Mouse (Mus musculus): ENCODE measurements around the gene Pcif1.

Pcif1 gene

DNA sequence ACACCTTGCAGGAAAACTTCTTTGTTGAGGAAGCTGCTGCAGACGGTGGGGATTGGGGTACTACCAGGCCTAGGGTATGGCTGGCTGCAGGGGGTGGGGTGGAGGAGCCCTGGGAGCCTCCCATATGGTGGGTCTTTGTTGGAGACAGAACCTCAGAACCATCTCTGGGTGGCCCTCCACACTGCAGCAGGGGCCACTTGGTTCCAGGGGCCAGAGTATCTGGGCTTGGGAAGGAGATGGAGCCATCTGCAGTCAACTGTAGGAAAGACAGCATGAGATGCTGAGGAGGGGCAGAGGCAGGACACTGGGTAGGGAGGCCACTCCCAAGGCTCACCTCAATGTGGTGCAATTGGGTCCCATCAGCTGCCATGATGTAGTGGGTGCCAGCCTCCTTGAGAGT, 15.5 kb downstream of the Pcif1 start:
- DNase-seq: no peak

DNA sequence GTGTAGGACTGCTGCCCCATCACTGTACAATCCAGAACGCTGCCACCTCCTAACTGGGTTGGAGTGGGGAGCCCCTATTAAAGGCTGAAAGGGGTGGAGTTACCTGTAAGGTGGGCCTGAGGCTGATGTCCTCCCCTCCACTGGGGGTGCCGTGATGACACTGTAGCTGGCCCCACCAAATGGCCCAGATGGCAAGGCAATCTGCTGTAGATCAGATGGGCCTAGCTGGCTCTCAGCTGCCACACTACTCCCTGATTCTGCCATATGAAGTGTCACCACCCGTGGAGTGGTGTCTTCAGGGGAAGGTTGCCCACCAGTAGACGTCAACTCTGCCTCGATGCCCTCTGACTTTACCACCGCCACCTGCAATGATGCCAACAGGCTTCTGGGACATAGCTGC, 16.8 kb downstream of the Pcif1 start:
- no peak for DNase-seq

DNA sequence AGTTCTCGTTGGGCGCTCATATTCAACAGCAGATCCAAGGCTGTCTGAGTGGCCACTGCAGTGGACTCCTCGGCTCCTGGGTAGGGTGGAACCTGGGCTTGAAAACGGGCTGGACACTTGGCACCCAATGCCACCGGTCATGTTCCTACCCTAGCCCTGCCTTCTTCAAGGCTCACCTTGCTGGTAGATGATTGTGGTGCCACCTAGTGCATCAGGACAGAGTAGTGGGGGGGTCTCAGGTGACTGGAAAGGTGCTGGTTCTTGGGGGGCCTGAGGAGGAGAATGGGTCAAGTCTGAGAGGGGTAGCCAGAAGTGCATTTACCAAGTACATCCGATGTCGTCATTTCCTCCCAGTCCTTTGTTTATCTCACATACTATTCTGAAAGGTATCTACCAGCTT, 18.9 kb downstream of the Pcif1 start:
- DNase-seq: no peak

DNA sequence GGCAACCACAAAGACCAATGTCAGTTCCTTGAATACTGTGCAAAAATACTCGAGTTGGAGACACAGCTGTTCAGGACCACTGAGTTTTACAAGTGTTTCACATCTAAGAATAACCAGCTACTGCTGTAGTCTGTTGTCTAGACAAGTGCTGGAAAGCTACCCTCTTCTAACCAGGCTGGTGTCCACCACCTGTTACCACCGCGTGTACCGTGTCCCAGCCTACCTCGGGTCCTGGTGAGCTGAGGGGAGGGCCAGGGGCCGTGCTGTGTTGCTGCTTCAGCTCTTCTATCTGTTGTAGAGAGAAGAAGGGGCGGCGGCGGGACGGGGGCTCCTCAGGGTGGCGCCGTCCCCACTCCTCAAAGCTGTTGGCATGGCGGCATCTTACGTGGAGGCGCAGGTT, 19.9 kb downstream of the Pcif1 start:
- no peak for DNase-seq

DNA sequence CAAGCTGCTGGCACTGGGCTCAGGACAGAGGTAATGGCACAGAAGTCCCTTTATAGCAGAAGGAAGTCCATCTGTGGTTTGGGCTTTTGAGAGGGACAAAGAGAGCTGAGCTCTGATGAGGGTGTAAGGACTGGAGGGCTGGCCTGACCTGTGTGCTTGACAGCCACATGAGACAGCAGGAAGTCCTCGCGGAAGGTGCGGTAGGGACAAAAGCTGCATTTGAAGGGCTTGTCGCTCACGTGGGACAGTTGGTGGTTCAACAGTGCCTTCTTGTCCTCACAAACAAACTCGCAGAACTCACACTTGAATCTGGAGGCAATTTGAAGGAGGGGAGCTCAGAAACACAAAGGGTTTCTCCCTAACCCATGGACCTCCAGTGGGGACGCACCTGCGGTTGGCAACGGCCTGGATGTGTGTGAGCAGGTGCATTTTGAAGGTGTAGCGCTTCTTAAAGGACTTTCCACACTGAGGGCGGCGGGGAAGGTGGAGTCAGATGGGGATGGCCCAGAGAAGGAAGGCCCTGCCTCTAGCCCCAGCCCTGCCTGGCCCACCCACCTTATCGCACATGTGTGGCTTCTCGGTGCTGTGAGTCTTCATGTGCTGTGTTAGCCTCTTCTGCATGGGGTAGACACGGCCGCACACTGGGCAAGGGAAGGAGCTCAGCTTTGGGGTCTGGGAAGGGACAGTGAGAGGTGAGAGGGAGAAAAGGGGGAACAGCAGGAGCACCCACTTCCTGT, 20.8 kb downstream of the Pcif1 start:
- no peak for DNase-seq

DNA sequence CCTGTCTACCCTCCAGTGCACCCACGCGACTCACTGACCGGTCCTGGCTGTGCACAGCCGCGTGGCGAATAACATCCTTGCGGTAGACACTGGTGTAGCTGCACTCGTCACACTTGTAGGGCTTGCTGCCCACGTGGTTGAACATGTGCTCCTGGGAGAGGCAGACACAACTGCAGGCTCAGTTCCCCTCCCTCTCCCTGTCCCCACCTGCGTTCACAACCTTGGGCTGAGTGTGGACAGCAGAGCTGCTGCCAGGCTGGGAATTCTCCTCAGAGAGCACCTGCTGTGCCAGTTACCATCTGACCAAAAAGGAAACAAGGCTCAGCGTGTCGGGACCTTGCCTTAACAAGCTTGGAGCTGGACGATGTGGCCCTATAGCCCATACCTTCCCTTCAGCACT, 22.3 kb downstream of the Pcif1 start:
- DNase-seq: no peak

DNA sequence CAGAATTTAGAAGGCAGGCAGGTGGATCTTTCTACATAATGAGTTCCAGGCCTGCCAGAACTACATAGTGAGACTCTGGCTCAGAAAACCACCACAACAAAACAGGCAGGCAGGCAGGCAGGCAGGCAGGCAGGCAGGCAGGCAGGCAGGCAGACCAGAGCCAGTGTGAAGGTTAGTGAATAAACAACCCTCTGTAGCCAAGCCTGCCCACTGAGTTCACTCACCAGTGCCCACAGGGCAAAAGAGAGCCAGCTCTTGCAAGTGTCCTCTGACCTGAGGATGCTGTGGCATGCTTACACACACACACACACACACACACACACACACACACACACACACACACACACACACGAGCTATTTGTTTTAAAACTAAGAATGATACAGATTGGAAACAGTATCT, 24.4 kb downstream of the Pcif1 start:
- no peak for DNase-seq

DNA sequence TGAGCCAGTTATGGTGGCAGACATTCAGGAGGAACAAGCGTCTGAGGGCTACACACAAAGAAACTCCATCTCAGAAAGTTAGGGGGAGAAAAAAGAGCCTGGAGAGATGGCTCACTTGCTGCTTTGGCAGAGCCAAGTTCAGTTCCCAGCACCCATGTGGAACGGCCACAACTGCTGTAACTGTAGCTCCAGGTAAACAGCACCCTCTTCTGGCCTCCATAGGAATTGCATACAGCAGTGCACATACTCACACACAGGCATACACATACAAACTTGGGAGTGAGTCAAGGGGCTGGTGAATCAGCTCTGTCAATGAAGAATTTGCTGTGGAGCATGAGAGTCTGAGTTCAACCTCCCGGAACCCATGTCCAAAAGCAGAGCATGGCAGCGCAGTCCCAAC, 27.0 kb downstream of the Pcif1 start:
- no peak for DNase-seq

DNA sequence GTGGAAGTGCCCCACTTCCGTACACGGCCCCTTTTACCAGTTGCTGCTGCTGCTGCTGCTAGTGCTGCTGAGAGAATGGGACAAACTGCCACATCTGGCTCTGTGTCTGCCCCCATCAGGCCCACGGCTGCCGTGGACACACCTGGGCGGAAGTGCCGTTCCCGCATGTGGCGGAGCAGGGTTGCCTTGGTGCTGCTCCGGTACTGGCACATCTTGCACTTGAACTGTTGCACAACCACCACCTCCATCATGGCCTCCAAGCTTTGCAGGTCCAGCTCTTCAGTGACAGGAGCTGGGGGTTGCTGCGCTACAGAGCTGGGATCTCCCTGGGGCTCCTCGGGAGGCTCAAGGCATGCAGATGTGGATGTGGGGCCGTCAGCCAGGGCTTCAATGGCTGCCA, 28.4 kb downstream of the Pcif1 start:
- no peak for DNase-seq

DNA sequence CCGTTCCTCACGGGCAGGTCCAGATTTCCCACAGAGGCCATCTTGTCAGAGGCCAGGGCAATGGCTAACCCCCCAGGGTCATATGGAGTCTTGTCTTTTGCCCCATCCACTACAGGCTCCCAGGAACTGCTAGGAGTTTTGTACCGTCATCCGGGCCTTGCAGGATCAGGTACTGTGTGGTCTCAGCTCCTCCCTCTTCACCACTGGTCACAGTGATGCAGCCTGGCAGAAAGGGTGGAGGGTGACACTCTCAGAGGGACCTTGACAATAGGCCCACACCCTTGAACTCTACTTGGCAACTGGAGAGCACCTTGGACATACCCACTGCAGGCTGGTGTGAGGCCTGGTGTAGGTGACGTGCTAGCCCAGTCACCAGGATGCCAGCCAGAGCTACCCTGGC, 28.9 kb downstream of the Pcif1 start:
- no peak for DNase-seq

DNA sequence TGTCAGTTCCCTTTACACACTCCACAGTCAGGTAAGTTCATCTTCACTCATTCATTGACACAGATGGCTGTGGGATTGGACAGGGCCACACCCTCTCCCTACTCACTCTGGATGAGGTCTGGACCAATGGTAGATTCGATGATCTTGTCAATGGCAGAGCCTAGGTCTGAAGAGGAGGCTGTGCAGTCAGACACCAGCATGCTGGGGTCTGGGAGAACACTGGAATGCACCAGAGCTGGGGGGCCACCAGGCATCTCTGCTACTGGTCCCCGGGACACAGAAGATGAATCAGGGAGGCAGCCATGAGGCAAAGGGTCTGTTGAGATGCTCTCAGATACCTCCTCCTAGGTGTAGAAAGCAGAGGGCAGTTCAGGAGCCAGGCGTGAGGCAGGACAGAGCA, 30.0 kb downstream of the Pcif1 start:
- no peak for DNase-seq

DNA sequence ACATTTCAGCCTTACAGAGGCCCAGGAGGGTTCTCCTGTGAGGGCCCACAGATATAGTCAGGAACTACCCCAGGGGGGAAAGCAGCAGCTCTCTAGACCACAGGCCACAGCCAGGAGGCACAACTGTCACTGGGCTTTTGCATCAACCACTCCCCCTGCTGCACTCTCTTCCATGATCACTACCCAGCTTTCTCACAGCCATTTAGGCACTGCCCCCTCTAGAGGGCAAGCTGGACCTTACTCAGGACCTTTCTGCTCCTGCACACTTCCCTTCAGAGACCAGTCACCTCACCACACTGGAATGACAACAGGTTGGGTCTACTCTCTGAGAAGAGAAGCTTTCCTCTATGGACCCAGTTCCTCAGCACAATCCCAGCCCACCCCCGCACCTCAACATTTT, 30.4 kb downstream of the Pcif1 start:
- DNase-seq: no peak

DNA sequence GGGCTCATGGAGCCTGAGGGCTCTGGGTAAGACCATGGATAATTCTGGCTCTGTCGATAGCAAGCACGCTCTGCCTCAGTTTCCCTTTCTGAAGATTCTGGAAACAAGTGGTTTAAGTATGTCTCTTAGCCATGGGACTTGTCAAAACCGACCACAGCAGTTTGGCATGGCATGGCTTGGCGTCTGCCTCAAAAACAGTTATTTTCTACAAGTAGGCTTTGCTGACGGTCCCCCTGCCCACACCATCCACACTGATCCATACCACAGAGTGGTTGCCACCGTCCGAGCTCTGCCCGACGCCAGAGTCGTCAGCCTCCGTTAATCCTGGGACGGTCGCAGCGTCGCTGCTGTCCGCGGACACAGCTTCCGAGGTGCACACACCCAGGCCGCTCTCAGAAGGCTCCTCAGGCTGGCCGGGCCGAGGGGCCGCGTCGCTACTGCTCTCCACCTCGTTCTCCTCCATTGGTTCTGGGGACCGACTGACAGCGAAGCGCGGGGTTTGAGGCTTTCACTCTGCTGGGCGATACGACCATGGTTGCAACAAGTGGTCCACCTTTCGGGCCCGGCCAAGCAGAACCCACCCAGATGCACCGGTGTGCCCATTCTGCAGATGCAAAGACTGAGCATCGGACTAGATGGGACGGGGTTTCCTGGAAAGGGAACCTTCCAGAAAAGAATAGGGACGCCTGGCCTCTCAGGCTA, 31.4 kb downstream of the Pcif1 start:
- DNase-seq: no peak

DNA sequence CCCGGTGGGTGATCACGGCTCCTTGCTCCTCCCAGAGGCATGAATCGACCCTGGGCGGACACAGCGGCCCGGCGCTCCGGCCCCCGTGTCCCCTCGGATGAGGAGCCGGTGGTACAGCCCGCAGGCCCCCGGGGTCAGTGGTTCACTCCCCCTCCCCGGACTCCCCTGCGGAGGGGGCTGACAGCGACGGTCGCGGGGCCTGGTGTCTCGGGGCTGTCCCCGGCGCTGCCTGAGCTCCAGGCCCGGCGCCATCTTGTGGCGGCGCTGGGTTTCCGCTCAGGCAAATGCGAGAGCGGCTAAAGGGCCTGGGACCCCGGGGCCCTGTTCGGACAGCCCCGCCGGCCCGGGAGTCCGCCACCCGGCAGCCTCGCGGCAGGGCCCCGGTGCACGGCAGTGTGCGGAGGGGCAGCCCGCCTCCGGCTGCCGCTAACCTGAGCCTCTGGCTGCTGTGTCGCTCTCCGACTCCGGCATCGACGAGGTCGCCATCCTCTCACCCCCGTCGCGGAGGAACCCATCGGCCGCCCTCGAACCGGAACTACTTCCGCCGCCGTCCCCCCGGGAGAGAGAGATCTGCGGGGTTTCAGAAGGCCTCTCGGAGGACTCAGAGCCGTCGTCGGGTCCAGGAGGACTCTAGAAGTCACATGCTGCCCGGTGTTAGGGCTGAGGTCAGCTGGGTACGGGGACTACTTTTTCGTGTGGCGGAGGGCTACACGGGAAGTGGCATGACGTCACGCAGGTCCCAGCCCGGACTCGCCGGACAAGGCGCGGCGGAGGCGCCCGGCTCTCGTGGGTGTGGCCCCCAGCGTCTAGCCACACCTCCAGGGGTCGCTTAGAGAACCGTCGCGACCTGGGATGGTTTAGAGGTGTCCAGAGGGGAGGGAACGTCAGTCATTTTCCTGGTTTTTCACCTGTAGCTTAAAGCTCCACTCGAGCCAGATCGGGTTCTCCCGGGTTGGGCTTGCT, 32.3 kb downstream of the Pcif1 start, which contains the start of gene Zfp335:
Gene Zfp335 (minus strand): TSS at position 672 of the 963 bp plus-strand sequence.
- peak; percentile 96 for DNase-seq

DNA sequence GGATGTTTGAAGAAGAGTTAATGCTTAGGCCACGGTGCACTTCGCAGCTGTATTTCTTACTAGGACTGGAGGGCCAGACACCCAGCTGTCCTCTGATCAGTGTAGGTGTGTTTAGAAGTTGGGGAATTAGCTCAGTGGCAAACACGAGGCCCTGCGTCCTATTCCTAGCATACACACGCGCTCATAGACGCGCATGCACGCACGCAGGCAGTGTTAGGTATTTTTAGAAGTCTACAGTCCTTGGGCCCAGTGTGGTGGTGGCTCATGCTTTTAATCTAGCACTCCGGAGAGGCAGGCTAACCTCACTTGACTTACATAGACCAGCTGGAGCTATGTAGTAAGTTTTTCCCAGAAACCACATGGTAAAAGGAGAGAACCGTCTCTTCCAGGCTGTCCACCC, 33.0 kb downstream of the Pcif1 start:
- no peak for DNase-seq

DNA sequence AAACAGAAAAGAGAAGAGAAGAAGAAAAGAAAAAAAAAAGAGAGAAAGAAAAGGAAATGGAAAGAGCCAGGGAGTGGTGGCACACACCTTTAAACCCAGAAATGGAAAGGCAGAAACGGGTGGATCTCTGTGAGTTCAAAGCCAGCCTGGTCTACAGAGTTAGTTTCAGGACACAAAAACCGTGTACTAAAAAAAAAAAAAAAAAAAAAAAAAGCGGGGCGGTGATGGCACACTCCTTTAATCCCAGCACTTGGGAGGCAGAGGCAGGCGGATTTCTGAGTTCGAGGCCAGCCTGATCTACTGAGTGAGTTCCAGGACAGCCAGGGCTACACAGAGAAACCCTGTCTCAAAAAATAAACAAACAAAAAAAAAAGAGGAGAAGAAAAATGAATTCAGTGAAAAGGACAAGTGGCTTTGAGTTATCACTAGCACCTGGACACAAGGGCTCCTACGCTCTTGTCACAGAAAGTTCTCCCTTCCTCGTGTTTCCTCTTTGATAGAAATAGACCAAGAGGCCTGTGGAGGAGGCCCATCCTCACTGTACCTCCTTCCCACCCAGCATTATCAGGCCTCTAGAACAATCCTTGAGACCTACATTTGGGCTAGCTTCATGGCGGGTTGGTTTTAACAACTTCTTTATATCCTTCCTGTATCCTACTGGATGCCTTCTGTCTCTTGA, 33.8 kb downstream of the Pcif1 start:
- no peak for DNase-seq

DNA sequence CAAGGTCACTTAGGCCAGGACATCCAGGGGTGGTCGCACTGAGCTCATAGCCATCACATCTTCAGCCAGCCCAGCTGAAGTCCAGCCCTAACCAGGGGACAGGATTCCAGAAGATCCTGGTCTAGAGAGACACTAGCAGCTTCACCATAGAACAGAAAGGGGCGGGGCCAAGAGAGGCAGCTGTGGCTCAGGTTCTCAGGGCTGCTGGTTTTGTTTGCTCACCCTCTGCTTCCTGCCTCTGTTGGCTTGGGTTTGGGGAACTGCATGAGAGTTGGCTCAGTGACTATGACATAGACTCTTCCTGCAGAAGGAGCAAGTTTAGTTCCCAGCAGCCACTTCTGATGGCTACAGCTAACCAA, 34.3 kb downstream of the Pcif1 start:
- DNase-seq: no peak

DNA sequence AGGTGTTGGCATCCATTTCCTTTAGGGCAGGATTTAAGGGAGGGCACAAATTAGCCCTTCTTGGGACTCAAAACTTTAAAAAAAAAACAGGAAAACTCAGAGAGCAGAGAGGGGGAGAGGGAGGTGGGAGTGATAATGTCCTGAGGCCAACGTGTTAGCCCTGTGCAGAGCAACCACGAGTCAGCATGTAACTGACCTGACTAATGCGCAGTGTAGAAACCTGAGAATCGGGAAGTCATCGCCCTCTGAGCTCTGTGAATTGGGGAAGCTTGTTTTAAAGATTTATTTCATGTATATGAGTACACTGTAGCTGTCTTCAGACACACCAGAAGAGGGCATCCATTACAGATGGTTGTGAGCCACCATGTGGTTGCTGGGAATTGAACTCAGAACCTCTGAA, 37.7 kb downstream of the Pcif1 start:
- no peak for DNase-seq

DNA sequence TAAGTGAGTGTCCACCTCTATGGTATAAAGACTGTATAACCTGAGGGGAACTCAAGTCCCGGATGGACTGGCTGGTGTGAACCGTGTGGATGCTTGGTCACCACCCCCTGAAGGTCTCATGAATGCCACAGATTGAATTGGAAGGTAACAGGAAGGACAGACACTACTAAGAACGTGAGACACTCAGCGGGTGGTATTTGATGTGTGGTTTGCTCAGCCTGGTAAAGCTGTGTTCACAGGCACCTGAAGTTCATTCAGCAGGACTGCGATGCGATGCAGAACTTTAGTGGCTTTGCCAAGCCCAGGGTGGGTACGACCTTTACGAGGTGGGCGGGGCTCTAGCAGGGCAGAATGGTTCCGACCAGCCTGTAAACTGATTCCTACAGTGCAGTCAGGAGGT, 38.3 kb downstream of the Pcif1 start:
- DNase-seq: no peak

DNA sequence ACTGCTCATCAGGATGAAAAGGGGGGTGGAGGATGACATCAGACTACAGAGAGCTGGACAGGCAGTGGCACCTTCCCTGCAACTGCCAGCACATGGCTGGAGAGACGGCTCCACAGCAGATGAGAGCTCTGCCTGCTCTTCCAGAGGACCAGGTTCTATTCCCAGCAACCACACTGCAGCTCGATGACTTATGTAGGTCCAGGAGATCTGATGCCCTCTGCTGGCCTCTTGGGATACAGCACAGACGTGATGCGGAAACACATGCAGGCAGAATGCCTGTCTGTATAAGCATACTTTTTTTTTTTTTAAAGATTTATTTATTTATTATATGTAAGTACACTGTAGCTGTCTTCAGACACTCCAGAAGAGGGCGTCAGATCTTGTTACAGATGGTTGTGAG, 39.2 kb downstream of the Pcif1 start:
- no peak for DNase-seq

DNA sequence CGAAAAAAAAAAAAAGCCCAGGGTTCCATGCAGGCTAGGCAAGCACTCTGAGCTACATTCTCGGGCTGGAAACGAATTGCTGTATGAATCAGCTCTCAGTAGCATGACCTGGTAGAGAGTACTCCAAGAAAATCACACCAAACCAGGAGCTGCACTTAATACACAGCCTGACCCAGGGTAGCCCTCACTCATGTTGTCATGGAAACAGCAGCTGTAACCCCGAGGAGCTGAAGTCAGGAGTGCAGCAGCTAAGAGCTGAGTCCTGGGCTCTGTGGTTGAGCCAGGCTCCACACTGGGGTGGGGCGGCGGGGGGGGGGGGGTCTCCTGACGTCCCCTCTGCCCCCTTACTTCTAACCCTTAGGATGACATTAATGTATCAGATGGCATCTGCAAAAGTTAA, 42.9 kb downstream of the Pcif1 start:
- DNase-seq: no peak

DNA sequence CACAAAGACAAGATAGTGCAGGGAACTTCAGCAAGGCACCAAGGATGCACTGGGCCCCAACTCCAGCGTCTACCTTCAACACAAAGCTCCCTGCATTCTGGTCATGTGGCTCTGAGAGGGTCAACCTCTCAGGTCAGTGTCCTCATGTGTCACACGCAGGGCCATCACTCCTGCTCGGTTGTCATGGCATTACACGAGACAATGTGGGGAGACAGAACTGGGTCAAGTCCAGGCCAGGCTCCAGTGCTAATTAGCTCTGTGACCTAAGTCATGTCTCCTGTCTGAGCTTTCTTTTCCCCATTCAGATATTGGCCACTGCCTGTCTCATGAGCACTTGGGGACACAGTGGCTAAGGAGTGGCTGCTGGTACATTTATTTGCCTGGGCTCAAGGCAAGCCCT, 44.2 kb downstream of the Pcif1 start:
- no peak for DNase-seq
